Mouse (Mus musculus): ENCODE results near the gene Mapk11.

Gene Mapk11

DNA sequence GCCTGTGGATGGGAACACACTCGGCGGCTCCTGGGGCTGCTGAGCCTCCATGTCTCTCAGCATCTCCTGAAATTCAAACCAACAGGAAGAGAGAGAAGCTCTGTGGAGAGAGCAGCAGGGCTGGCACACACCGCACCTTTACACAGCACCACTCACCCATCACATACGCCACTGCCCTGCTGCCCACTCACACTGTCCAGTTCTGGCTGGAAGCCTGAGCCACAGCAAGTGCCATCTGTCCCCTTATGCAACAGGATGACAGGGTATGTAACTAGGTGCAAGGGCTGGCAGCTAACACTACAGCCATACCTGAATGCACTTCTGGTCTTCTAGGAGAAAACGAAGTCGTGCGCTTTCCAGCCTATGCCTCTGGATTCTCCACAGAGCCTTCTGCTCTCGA lies 45.0 kb downstream of the Mapk11 start:
- no peak for DNase-seq (ENCODE audit: low read depth, low spot score)

DNA sequence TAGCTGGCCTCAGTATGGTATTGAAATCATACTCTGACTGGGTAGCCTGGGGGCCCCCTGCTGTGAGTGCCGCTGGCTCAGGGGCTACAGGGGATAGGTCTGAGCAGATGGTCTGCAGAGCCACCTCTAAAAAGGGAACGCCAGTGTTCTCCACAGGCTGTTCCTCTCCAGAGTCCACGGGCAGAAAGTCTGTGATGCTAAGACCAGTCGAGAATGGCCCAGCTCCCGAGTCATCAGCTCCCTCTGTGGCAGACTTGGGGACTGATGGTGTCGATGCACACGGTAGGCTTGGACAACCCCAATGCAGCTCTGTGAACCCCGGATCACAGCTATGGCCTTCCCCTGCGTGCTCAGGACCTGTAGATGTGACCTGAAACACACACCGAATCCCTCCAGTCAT lies 45.5 kb downstream of the Mapk11 start:
- DNase-seq (ENCODE audit: low read depth, low spot score), result no peak

DNA sequence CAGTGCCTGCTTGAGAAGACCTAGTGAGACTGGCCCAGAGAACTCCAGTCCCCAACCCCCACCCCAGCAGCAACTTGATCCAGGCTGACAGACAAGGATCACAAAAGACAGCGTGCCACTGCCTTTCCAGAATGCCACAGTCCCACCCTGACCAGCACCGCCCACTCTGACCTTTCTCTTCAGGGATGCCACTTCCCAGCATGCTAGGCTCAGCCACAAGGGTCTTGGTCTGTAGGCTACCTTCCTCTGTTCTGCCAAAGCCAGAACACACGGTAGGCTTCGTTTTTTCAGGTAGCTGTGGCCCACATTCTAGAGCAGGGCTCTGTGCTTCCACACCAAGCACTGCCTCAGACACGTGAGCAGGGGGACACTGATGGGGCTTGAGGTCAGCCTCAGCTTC lies 46.8 kb downstream of the Mapk11 start:
- no peak for DNase-seq (ENCODE audit: low read depth, low spot score)

DNA sequence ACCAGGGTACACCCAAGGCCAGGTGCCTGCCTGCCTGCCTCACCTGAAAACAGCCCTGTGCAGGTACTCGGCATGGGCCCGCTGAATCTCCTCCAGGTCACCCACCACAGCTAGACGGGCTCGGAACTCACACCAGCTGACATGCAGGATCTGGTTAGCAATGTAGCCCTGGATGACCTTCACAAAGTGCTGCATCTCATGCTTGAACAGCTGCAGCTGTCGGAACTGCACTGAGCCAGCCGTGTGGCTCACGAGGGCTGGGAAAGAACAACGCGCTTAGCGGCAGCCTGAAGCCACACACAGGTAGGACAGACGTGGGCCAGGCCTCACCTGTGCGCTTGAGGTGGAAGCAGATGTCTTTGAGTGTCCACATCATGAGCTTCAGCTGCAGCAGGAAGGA lies 48.6 kb downstream of the Mapk11 start:
- no peak for DNase-seq (ENCODE audit: low read depth, low spot score)

DNA sequence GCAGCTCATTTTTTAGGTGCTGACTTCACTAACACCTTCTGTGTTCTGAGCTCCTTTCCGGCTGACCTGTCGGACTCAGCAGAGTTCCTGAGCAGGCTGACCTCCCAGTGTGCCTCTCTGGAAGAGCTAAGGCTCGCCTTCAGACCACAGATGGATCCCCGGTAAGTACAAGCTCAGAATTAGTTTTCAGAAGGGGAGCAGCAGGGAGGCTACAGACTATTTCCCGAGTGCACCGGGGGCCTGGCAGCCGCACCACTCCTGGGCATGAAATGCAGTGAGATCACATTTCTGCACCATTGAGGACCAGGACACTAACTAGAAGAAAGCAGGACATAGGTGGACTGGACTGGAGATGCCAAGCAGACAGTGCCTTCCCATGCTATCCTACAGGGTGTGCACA lies 50.8 kb downstream of the Mapk11 start:
- no peak for DNase-seq (ENCODE audit: low read depth, low spot score)

DNA sequence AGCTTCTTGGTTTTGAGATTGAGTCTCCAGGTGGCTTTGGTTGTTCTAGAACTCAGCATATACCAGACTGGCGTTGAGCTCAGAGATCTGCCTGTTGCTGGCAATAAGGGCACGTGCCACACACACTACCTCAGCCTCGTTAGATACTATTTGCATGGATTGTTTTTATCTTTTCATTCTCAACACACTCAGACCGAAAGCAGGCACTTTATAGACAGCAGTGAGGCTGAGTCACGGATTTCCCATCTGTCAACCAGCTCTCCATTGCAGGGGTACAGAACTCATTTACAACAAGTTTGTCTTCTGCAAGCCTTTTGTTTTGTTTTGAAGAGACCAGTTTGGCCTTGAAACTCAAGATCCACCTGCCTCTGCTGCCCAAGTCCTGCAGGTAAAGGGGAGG lies 52.0 kb downstream of the Mapk11 start:
- DNase-seq (ENCODE audit: low read depth, low spot score), result no peak
